Mouse (Mus musculus) midbrain, embryonic 12.5 days (tissue): Measurements from ENCODE around the gene Foxc2. TPM values are rescaled to one million over a fixed set of nuclear protein-coding genes. Genes with fewer than 3 reads are reported as not detected.

Source experiments
- ATAC-seq: fragments of 200-750 bp; cut with Nextera tagmentation; 2 replicates; pipeline ENCODE4 v1.8.0; 2017; ENCODE audit warnings: low read depth, moderate TSS enrichment, moderate library complexity; ENCODE audit not compliant: low FRiP score
- H3K27ac ChIP-seq: fragments of 300-500 bp; sonication (generic); replicated peaks from 2 replicates; pipeline ENCODE4 v1.5.1; 2016; ENCODE audit warnings: mild to moderate bottlenecking
- H3K27me3 ChIP-seq: fragments of 300-500 bp; sonication (generic); 2 replicates; pipeline ENCODE4 v1.6.1; 2016; ENCODE audit warnings: mild to moderate bottlenecking
- H3K36me3 ChIP-seq: fragments of 300-500 bp; sonication (generic); 2 replicates; pipeline ENCODE4 v1.6.1; 2016
- H3K4me1 ChIP-seq: fragments of 300-500 bp; sonication (generic); 2 replicates; pipeline ENCODE4 v1.6.1; 2016
- H3K4me2 ChIP-seq: fragments of 300-500 bp; sonication (generic); replicated peaks from 2 replicates; pipeline ENCODE4 v1.6.1; 2016; ENCODE audit warnings: mild to moderate bottlenecking, moderate library complexity
- H3K4me3 ChIP-seq: fragments of 300-500 bp; sonication (generic); 2 replicates; pipeline ENCODE4 v1.5.1; 2016; ENCODE audit warnings: mild to moderate bottlenecking
- H3K9ac ChIP-seq: fragments of 300-500 bp; sonication (generic); replicated peaks from 2 replicates; pipeline ENCODE4 v1.6.1; 2016; ENCODE audit warnings: mild to moderate bottlenecking, moderate library complexity
- H3K9me3 ChIP-seq: fragments of 300-500 bp; sonication (generic); 2 replicates; pipeline ENCODE4 v1.6.1; 2016; ENCODE audit warnings: mild to moderate bottlenecking
- WGBS: fragments of 180-500 bp; shearing (Covaris S2); methylation state at CpG from one replicate; pipeline ENCODE4 v1.1.7; 2016; 5-methylcytosine and 5-hydroxymethylcytosine counted together
- polyA plus RNA-seq: library from polyadenylated mRNA; unstranded; fragments of >200 nt; fragmentation: Nextera tagmentation; extraction: Ambion mirVana; gene quantifications from 2 replicates; pipeline ENCODE4 v1.2.1, GENCODE M21; 2016

The Foxc2 gene
- polyA plus RNA-seq, 1 experiment from 2014 or later, result 17.4 TPM

- no peak overlapping the region for H3K27ac ChIP-seq
- H3K9me3 ChIP-seq, result no peaks in the 10 kb centered on the region
- H3K4me1 ChIP-seq, result peaks cover 24% of the 10 kb centered on the region
- WGBS, result 2% methylated on average over 17 of the region's 17 CpGs
- H3K4me3 ChIP-seq, result no peak overlapping the region; the same call in 1 of the 2 replicates
- peaks cover 100% of the 10 kb centered on the region for H3K27me3 ChIP-seq
- no peak overlapping the region for H3K9ac ChIP-seq
- H3K36me3 ChIP-seq, result no peaks in the 10 kb centered on the region
- ATAC-seq, result peak; percentile 54; the same call in 1 of the 2 replicates
- H3K4me2 ChIP-seq, result peak overlapping the region; percentile 43; the same call in 1 of the 2 replicates
These were observed 8.7 kb downstream of the Foxc2 start for GRCm38 (mm10) chr8:121124547-121125239.

- peak overlapping the region; percentile 24 for H3K4me3 ChIP-seq
- peaks cover 100% of the 10 kb centered on the region for H3K27me3 ChIP-seq
- no peaks in the 10 kb centered on the region for H3K36me3 ChIP-seq
- no peak overlapping the region for H3K9ac ChIP-seq
- WGBS, result under 1% methylated on average over 35 of the region's 36 CpGs
- no peaks in the 10 kb centered on the region for H3K9me3 ChIP-seq
- peaks cover 24% of the 10 kb centered on the region for H3K4me1 ChIP-seq
- peak; percentile 56 for ATAC-seq
- H3K4me2 ChIP-seq, result peak overlapping the region; percentile 43
- no peak overlapping the region for H3K27ac ChIP-seq
These were observed 9.4 kb downstream of the Foxc2 start for GRCm38 (mm10) chr8:121125311-121125876.

- H3K27me3 ChIP-seq, result peaks cover 100% of the 10 kb centered on the region
- no peak overlapping the region for H3K27ac ChIP-seq
- H3K9me3 ChIP-seq, result no peaks in the 10 kb centered on the region
- H3K36me3 ChIP-seq, result no peaks in the 10 kb centered on the region
- WGBS, result 5% methylated on average over 6 of the region's 6 CpGs
- no peak overlapping the region; the same call in 1 of the 2 replicates for H3K4me2 ChIP-seq
- no peak overlapping the region for H3K4me3 ChIP-seq
- ATAC-seq, result no peak
- H3K9ac ChIP-seq, result no peak overlapping the region
- H3K4me1 ChIP-seq, result peaks cover 24% of the 10 kb centered on the region
These were observed 10.2 kb downstream of the Foxc2 start for GRCm38 (mm10) chr8:121126191-121126590.

- ATAC-seq, result no peak
These were observed 10.7 kb downstream of the Foxc2 start for GRCm38 (mm10) chr8:121126694-121127093.

GRCm38 (mm10) chr8:121127291-121127701 lies 11.3 kb downstream of the Foxc2 start:
- no peak overlapping the region for H3K9ac ChIP-seq
- H3K4me2 ChIP-seq, result no peak overlapping the region
- no peaks in the 10 kb centered on the region for H3K9me3 ChIP-seq
- H3K27me3 ChIP-seq, result peaks cover 99% of the 10 kb centered on the region
- no peaks in the 10 kb centered on the region for H3K36me3 ChIP-seq
- WGBS, result 1% methylated on average over 11 of the region's 11 CpGs
- no peak for ATAC-seq
- H3K27ac ChIP-seq, result no peak overlapping the region
- H3K4me3 ChIP-seq, result no peak overlapping the region
- peaks cover 24% of the 10 kb centered on the region for H3K4me1 ChIP-seq

More at GRCm38 (mm10) chr8:121126694-121127093, 10.7 kb downstream of the Foxc2 start:
- Histone ChIP-seq H3K27ac (no peak overlapping the region), H3K4me1 (peaks cover 24% of the 10 kb centered on the region), H3K9ac (no peak overlapping the region), H3K9me3 (no peaks in the 10 kb centered on the region), H3K4me3 (no peak overlapping the region), H3K27me3 (peaks cover 99% of the 10 kb centered on the region), H3K36me3 (no peaks in the 10 kb centered on the region), H3K4me2 (no peak overlapping the region)
- WGBS, result under 1% methylated on average over 5 of the region's 6 CpGs

- Histone ChIP-seq H3K27ac (no peak within 1 kb of the TSS), H3K4me2 (peak within 1 kb of the TSS; percentile 28), H3K4me3 (peak within 1 kb of the TSS; percentile 24), H3K27me3 (peaks cover 99% of the 10 kb centered on the region), H3K9me3 (no peaks in the 10 kb centered on the region), H3K9ac (no peak within 1 kb of the TSS; the same call in 1 of the 2 replicates), H3K4me1 (peaks cover 24% of the 10 kb centered on the region), H3K36me3 (no peaks in the 10 kb centered on the region)
- no peak for ATAC-seq
- WGBS, result under 1% methylated on average over 43 of the region's 43 CpGs
These were observed 11.9 kb downstream of the Foxc2 start, which contains the start of gene Foxl1 for GRCm38 (mm10) chr8:121127756-121128375. Foxl1 (plus strand) TSS chr8:121127940.

GRCm38 (mm10) chr8:121128531-121129264 lies 12.7 kb downstream of the Foxc2 start:
- Histone ChIP-seq H3K27me3 (peaks cover 92% of the 10 kb centered on the region), H3K4me2 (peak overlapping the region; percentile 28), H3K4me1 (peaks cover 24% of the 10 kb centered on the region), H3K9ac (no peak overlapping the region), H3K27ac (no peak overlapping the region), H3K9me3 (no peaks in the 10 kb centered on the region), H3K36me3 (no peaks in the 10 kb centered on the region), H3K4me3 (peak overlapping the region; percentile 24)
- no peak for ATAC-seq
- 1% methylated on average over 55 of the region's 55 CpGs for WGBS

- no peak overlapping the region; the same call in 1 of the 2 replicates for H3K4me3 ChIP-seq
- H3K9me3 ChIP-seq, result no peaks in the 10 kb centered on the region
- peaks cover 84% of the 10 kb centered on the region for H3K27me3 ChIP-seq
- no peak overlapping the region for H3K9ac ChIP-seq
- no peaks in the 10 kb centered on the region for H3K36me3 ChIP-seq
- peaks cover 24% of the 10 kb centered on the region for H3K4me1 ChIP-seq
- H3K27ac ChIP-seq, result no peak overlapping the region
- H3K4me2 ChIP-seq, result no peak overlapping the region
- no peak for ATAC-seq
- 12% methylated on average over 16 of the region's 16 CpGs for WGBS
These were observed 13.4 kb downstream of the Foxc2 start for GRCm38 (mm10) chr8:121129265-121129940.

- peaks cover 17% of the 10 kb centered on the region for H3K4me1 ChIP-seq
- no peak overlapping the region for H3K4me2 ChIP-seq
- no peak overlapping the region for H3K9ac ChIP-seq
- ATAC-seq, result no peak
- no peaks in the 10 kb centered on the region for H3K9me3 ChIP-seq
- WGBS, result 33% methylated on average over 5 of the region's 5 CpGs
- no peak overlapping the region for H3K27ac ChIP-seq
- H3K36me3 ChIP-seq, result no peaks in the 10 kb centered on the region
- peaks cover 80% of the 10 kb centered on the region for H3K27me3 ChIP-seq
- no peak overlapping the region for H3K4me3 ChIP-seq
These were observed 14.6 kb downstream of the Foxc2 start for GRCm38 (mm10) chr8:121130522-121130921.

- ATAC-seq, result no peak
- whole genome bisulfite sequencing, result 62% methylated on average over 5 of the region's 5 CpGs
These were observed 17.1 kb downstream of the Foxc2 start for GRCm38 (mm10) chr8:121132961-121133513.

GRCm38 (mm10) chr8:121134102-121134501 lies 18.1 kb downstream of the Foxc2 start:
- no peaks in the 10 kb centered on the region for H3K36me3 ChIP-seq
- peaks cover 45% of the 10 kb centered on the region for H3K27me3 ChIP-seq
- peaks cover 10% of the 10 kb centered on the region for H3K9me3 ChIP-seq
- no peak overlapping the region for H3K4me3 ChIP-seq
- H3K4me1 ChIP-seq, result no peaks in the 10 kb centered on the region
- H3K27ac ChIP-seq, result no peak overlapping the region
- 86% methylated on average over 10 of the region's 10 CpGs for WGBS
- no peak overlapping the region for H3K4me2 ChIP-seq
- ATAC-seq, result no peak
- H3K9ac ChIP-seq, result no peak overlapping the region

More at GRCm38 (mm10) chr8:121132961-121133513, 17.1 kb downstream of the Foxc2 start:
- no peak overlapping the region for H3K4me2 ChIP-seq
- no peak overlapping the region for H3K9ac ChIP-seq
- H3K4me3 ChIP-seq, result no peak overlapping the region
- peaks cover 3% of the 10 kb centered on the region; the same call in 1 of the 2 replicates for H3K9me3 ChIP-seq
- peaks cover 10% of the 10 kb centered on the region for H3K4me1 ChIP-seq
- H3K27me3 ChIP-seq, result peaks cover 55% of the 10 kb centered on the region
- H3K36me3 ChIP-seq, result no peaks in the 10 kb centered on the region
- H3K27ac ChIP-seq, result no peak overlapping the region
